Mouse (Mus musculus) lung, postnatal 0 days (tissue): ENCODE results near the gene Arel1. TPM values are rescaled to one million over a fixed set of nuclear protein-coding genes. Genes with fewer than 3 reads are reported as not detected.
A peak's percentile ranks its signal among the peaks of the same experiment; 100 is the strongest.

Experiments
- ATAC-seq: fragments of 200-750 bp; cut with Nextera tagmentation; 2 replicates; pipeline ENCODE4 v1.8.0; 2017; ENCODE audit warnings: moderate library complexity
- DNase-seq: peaks from one replicate; pipeline ENCODE4 v3.0.0-alpha.2; 2016; ENCODE audit warnings: low spot score
- H3K27ac ChIP-seq: fragments of 300-500 bp; sonication (generic); 2 replicates; pipeline ENCODE4 v1.5.1; 2014; ENCODE audit warnings: antibody characterized with exemption, mild to moderate bottlenecking, low read length, mixed read lengths
- H3K27me3 ChIP-seq: fragments of 300-500 bp; sonication (generic); replicated peaks from 2 replicates; pipeline ENCODE4 v1.6.1; 2014; ENCODE audit warnings: low read length, mixed read lengths; ENCODE audit not compliant: insufficient read depth
- H3K36me3 ChIP-seq: fragments of 300-500 bp; sonication (generic); 2 replicates; pipeline ENCODE4 v1.6.1; 2014; ENCODE audit warnings: low read length, mixed read lengths; ENCODE audit not compliant: insufficient read depth
- H3K4me1 ChIP-seq: fragments of 300-500 bp; sonication (generic); 2 replicates; pipeline ENCODE4 v1.6.1; 2014; ENCODE audit warnings: antibody characterized with exemption, low read depth, low read length, mixed read lengths; ENCODE audit not compliant: insufficient read depth
- H3K4me2 ChIP-seq: fragments of 300-500 bp; sonication (generic); replicated peaks from 2 replicates; pipeline ENCODE4 v1.6.1; 2014; ENCODE audit warnings: low read depth, mild to moderate bottlenecking, low read length, moderate library complexity, mixed read lengths
- H3K4me3 ChIP-seq: fragments of 300-500 bp; sonication (generic); 2 replicates; pipeline ENCODE4 v1.5.1; 2014; ENCODE audit warnings: low read depth, low read length
- H3K9ac ChIP-seq: fragments of 300-500 bp; sonication (generic); replicated peaks from 2 replicates; pipeline ENCODE4 v1.6.1; 2014; ENCODE audit warnings: low read depth, mild to moderate bottlenecking
- H3K9me3 ChIP-seq: fragments of 300-500 bp; sonication (generic); 2 replicates; pipeline ENCODE4 v1.6.1; 2016; ENCODE audit warnings: low read length, mixed read lengths
- CTCF ChIP-seq: IDR thresholded peaks from 2 replicates; pipeline ENCODE4 v1.5.1; 2016; ENCODE audit warnings: antibody characterized with exemption, mild to moderate bottlenecking
- EP300 ChIP-seq: IDR thresholded peaks from 2 replicates; pipeline ENCODE4 v1.6.1; 2016; ENCODE audit warnings: antibody characterized with exemption, mild to moderate bottlenecking, control low read depth
- WGBS: fragments of 180-500 bp; shearing (Covaris S2); extraction: QIAGEN DNeasy Blood & Tissue Kit; methylation state at CpG from one replicate; pipeline ENCODE4 v1.1.7; 2014; 5-methylcytosine and 5-hydroxymethylcytosine counted together
- polyA plus RNA-seq: library from polyadenylated mRNA; unstranded; fragments of >200 nt; fragmentation: Nextera tagmentation; extraction: Ambion mirVana; gene quantifications from 2 replicates; pipeline ENCODE4 v1.2.1, GENCODE M21; 2015

The Arel1 gene
- polyA plus RNA-seq, 1 experiment from 2014 or later = 7.3 TPM

DNA sequence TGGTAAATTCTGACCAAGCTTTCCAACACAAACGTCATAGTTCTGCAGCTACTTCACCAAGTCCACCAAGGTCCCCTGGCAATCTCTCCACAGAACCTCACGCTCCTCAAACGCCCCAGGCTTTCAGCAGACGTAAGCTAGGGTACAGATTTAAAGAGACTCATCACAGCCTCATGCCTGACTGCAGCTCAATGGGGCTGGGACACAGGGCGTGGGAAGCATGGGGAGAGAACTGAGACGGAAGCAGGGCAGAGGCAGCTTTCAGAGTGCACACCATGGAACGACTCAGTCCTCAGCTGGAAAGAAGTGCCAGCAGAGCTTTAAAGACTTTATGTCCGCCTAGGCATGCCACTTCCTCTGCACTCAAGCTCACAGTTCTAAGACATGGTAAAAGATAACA is 19.2 kb downstream of the Arel1 start:
- H3K4me1 ChIP-seq = peaks cover 12% of the 10 kb centered on the region; the same call in 1 of the 2 replicates
- H3K4me2 ChIP-seq = 0 out of 2 replicates have a peak overlapping the region, but pooled peaks have one; percentile 17
- no peaks in the 10 kb centered on the region for H3K27me3 ChIP-seq
- H3K9ac ChIP-seq = no peak overlapping the region
- H3K27ac ChIP-seq = peak overlapping the region; percentile 40
- TF ChIP-seq CTCF (no peak), EP300 (no peak)
- no peaks in the 10 kb centered on the region for H3K36me3 ChIP-seq
- 46% methylated on average over 8 of the region's 8 CpGs for WGBS
- H3K9me3 ChIP-seq = no peaks in the 10 kb centered on the region
- no peak overlapping the region for H3K4me3 ChIP-seq
- ATAC-seq (no peak), DNase-seq (peak; percentile 24)

DNA sequence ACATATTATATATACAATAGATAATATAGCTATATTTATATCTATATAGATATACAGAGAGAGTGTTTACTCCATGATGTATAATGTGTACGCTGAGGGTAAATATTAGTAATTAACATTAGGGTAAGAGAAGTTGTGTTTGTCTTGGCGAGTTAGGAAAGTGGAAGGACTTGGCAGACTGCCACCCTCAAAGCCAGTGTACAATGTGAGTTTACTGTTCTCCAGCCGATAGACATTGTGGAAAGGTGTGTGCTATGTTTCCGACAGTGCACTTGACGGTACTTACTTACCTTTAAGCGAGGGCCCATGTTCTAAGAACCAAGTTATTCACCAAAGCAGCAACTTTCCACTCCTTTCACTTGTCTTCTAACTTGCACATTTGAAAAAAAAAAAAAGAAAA is 19.9 kb downstream of the Arel1 start:
- Histone ChIP-seq H3K9me3 (no peaks in the 10 kb centered on the region), H3K4me2 (no peak overlapping the region), H3K27me3 (no peaks in the 10 kb centered on the region), H3K36me3 (no peaks in the 10 kb centered on the region), H3K4me3 (no peak overlapping the region), H3K27ac (no peak overlapping the region), H3K4me1 (peaks cover 12% of the 10 kb centered on the region; the same call in 1 of the 2 replicates), H3K9ac (no peak overlapping the region)
- TF ChIP-seq CTCF = no peak
- TF ChIP-seq EP300 = no peak
- 42% methylated on average over 6 of the region's 6 CpGs for WGBS
- ATAC-seq = peak; percentile 33; the same call in 1 of the 2 replicates
- DNase-seq = peak; percentile 67

DNA sequence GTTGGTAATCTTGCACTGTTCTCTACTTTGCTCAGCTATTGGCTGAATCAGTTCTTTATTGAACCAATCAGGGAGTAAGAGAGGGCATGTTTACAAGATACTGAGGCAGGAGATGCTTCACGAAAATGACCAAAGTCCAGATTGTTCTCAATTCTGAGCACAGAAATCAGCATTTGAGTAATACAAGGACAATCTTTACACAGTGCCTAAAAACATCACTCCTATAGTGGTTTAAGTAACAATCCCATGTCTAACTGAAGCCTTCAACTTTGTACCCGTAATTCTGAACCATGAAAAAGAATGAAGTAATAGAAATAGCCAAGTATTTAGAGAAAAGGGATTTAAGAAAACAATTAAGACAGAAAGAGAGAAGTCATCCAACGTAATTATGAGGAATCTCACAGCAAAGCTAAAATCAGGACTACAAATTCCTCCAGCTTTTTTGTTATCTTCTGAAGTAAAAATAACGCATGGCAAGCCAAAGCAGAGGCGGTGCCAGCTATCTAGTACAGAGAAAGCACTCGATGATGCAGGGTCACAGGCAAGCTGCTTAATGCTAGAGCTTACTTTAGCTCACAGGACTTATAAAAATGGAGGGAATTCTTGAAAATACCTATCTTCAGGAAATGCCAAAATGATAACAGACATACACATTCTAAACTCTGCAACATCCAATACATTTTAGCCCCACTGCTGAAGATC is 22.0 kb downstream of the Arel1 start:
- ATAC-seq (no peak), DNase-seq (no peak)
- Histone ChIP-seq H3K9ac (no peak overlapping the region), H3K27ac (no peak overlapping the region), H3K27me3 (no peaks in the 10 kb centered on the region), H3K4me3 (no peak overlapping the region), H3K4me1 (peaks cover 12% of the 10 kb centered on the region; the same call in 1 of the 2 replicates), H3K4me2 (no peak overlapping the region), H3K36me3 (no peaks in the 10 kb centered on the region; the same call in 1 of the 2 replicates), H3K9me3 (no peaks in the 10 kb centered on the region)
- TF ChIP-seq EP300 (no peak), CTCF (no peak)
- 78% methylated on average over 6 of the region's 6 CpGs for WGBS

DNA sequence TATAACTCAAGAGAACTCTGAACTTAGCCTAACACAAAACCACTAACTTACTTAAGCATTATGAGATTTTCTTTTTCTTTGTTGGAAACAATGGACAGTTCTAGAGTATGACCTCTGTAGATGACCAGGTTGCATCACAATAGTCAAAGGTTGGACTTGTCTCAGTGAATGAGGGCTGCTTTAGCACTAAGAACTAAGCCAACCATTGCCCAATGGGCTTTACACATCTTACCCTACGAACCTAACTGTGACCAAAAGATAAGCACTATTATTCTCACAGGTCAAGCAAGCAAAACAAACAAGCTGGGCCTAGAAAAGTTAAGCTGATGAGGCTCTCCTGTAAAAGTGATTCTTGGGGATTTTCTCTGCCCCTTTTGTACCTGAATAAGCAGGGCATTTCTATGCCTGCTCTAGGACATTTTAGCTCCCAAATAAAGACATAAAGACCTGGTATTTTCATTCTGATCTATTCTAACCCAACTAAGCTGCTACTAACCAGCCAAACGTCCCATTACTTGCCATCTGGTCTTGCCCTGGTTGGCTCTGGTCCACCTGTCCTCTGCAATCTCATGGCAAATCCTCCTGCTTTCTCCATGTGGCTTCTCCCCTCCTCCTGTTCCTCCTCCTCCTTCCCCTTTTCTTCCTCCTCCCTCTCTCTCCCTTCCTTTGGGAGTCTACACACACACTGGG is 22.7 kb downstream of the Arel1 start:
- no peak overlapping the region for H3K27ac ChIP-seq
- H3K4me3 ChIP-seq = no peak overlapping the region

GRCm38 (mm10) chr12:84944813-84945553 is 25.7 kb downstream of the Arel1 start:
- ATAC-seq (no peak), DNase-seq (no peak)
- Histone ChIP-seq H3K27ac (no peak overlapping the region), H3K9ac (no peak overlapping the region), H3K4me3 (no peak overlapping the region), H3K27me3 (no peaks in the 10 kb centered on the region), H3K36me3 (peaks cover 12% of the 10 kb centered on the region; the same call in 1 of the 2 replicates), H3K4me2 (no peak overlapping the region), H3K9me3 (no peaks in the 10 kb centered on the region), H3K4me1 (no peaks in the 10 kb centered on the region)
- TF ChIP-seq CTCF = no peak
- no peak for TF ChIP-seq EP300
- WGBS = 88% methylated on average over 9 of the region's 9 CpGs

More for the DNA sequence above, 22.7 kb downstream of the Arel1 start:
- Histone ChIP-seq H3K4me2 (no peak overlapping the region), H3K4me1 (peaks cover 12% of the 10 kb centered on the region; the same call in 1 of the 2 replicates), H3K9me3 (no peaks in the 10 kb centered on the region), H3K27me3 (no peaks in the 10 kb centered on the region), H3K9ac (no peak overlapping the region), H3K36me3 (no peaks in the 10 kb centered on the region; the same call in 1 of the 2 replicates)
- ATAC-seq (no peak), DNase-seq (no peak)
- TF ChIP-seq EP300 (no peak), CTCF (no peak)
- 65% methylated on average over 2 of the region's 2 CpGs for WGBS
